Mouse (Mus musculus) heart, adult 2 months (tissue): ENCODE results near the gene Ammecr1.

Experiments
- EP300 ChIP-seq: fragments of 200-500 bp; IDR thresholded peaks from 2 replicates; pipeline ENCODE4 v1.6.1; 2011; ENCODE audit warnings: low read depth, low read length, control low read depth; ENCODE audit not compliant: insufficient read depth
- POLR2A ChIP-seq: fragments of 200-500 bp; IDR thresholded peaks from 2 replicates; pipeline ENCODE4 v1.6.1; 2011; ENCODE audit warnings: mild to moderate bottlenecking, low read depth, low read length, control low read depth; ENCODE audit not compliant: insufficient read depth

DNA sequence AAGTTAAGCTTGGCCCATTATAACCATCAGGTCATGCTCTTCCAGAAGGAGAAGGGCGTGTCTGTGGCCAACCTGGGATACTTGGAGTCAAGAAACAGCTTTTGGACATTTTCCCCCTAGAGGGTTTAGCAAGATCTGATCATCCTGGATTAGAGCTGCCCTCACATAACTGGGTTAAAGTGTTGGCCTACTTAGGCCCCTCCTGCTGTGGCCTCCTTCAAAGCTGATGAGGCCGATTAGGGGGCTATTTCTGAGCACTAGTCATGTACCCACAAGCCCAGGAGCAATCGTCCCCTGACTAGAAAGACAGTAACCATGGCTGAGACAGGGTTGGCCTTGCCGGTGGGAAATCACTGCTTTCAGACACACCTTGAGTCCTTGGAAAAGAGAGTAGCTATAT lies 124.6 kb downstream of the Ammecr1 start:
- no peak for TF ChIP-seq POLR2A
- TF ChIP-seq EP300 = no peak
